Mouse (Mus musculus): Measurements from ENCODE around the gene R3hcc1l.

DNA sequence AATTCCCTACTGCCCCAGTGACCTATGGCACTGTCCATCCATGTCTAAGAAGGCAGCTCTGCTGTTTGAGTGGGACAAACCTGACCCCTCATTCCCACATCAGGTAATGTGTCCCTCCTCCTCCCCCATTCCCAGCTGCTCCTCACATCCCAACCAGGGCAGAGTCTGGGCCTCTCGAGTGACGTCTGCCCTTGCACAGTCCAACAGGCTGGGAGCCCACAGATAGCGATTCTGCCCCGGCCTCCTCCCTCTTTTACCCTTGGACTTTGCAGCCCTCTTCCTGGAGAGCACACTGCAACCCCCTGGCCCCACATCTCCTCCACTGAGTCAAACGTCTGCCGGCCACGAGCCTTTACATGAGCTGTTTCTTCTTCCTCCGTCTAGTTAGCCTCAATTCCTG, 84.0 kb downstream of the R3hcc1l start:
- TF ChIP-seq POLR2A (IDR thresholded peaks at IDR 0.05; ENCODE audit: insufficient read depth, low read depth, low read length) (no peak), CTCF (IDR thresholded peaks at IDR 0.05) (no peak), EP300 (IDR thresholded peaks at IDR 0.05; ENCODE audit: insufficient read depth, low read depth, low read length) (no peak)

All from heart, adult 2 months (tissue).